Mouse (Mus musculus) macrophage (primary cell): ENCODE measurements around the gene Fgf3. TPM values are rescaled to one million over a fixed set of nuclear protein-coding genes. Genes with fewer than 3 reads are reported as not detected.

Source experiments
- H3K27ac ChIP-seq: fragments of 350-480 bp; formaldehyde crosslinking; 2 replicates; pipeline ENCODE4 v1.9.0; 2021
- H3K36me3 ChIP-seq: fragments of 350-480 bp; formaldehyde crosslinking; 2 replicates; pipeline ENCODE4 v1.9.0; 2021; ENCODE audit errors: inconsistent target
- H3K4me3 ChIP-seq: fragments of 350-480 bp; formaldehyde crosslinking; 2 replicates; pipeline ENCODE4 v1.9.0; 2021; ENCODE audit errors: inconsistent target
- H3K79me2 ChIP-seq: fragments of 350-480 bp; formaldehyde crosslinking; 2 replicates; pipeline ENCODE4 v1.9.0; 2021; ENCODE audit errors: inconsistent target
- WGBS: methylation state at CpG from one replicate; pipeline ENCODE4 v1.1.7; 2026; ENCODE audit warnings: inconsistent platforms; ENCODE audit not compliant: missing documents; 5-methylcytosine and 5-hydroxymethylcytosine counted together
- polyA plus RNA-seq: library from polyadenylated mRNA; stranded (reverse); fragments of 250-400 nt; gene quantifications from 3 replicates; pipeline ENCODE4 v1.2.4, GENCODE M21; 2018; ENCODE audit warnings: inconsistent platforms

Gene Fgf3
- polyA plus RNA-seq, 1 experiment from 2014 or later, result not detected

- 1% methylated on average over 88 of the region's 94 CpGs for WGBS
- Histone ChIP-seq H3K27ac (no peak overlapping the region), H3K4me3 (no peak overlapping the region), H3K79me2 (no peaks in the 10 kb centered on the region), H3K36me3 (no peaks in the 10 kb centered on the region)
These were observed 930 bp downstream of the Fgf3 start for GRCm38 (mm10) chr7:144838522-144839503.

- Histone ChIP-seq H3K36me3 (no peaks in the 10 kb centered on the region), H3K4me3 (no peak overlapping the region), H3K27ac (no peak overlapping the region), H3K79me2 (no peaks in the 10 kb centered on the region)
- 23% methylated on average over 4 of the region's 4 CpGs for WGBS
These were observed 8.3 kb downstream of the Fgf3 start for GRCm38 (mm10) chr7:144846158-144846557.

- no peak within 1 kb of the TSS for H3K4me3 ChIP-seq
- no peaks in the 10 kb centered on the region for H3K36me3 ChIP-seq
- no peak within 1 kb of the TSS for H3K27ac ChIP-seq
- H3K79me2 ChIP-seq, result no peaks in the 10 kb centered on the region
These were observed 9.2 kb downstream of the Fgf3 start, which contains the start of gene Fgf4 for GRCm38 (mm10) chr7:144847067-144847466. TSS of gene Fgf4 (plus strand) at chr7:144847367.

GRCm38 (mm10) chr7:144851321-144851720 lies 13.4 kb downstream of the Fgf3 start:
- H3K79me2 ChIP-seq, result no peaks in the 10 kb centered on the region
- H3K4me3 ChIP-seq, result no peak overlapping the region
- no peak overlapping the region for H3K27ac ChIP-seq
- H3K36me3 ChIP-seq, result no peaks in the 10 kb centered on the region
- 77% methylated on average over 3 of the region's 3 CpGs for WGBS

GRCm38 (mm10) chr7:144854966-144855365 lies 17.1 kb downstream of the Fgf3 start:
- Histone ChIP-seq H3K36me3 (no peaks in the 10 kb centered on the region), H3K79me2 (no peaks in the 10 kb centered on the region), H3K27ac (no peak overlapping the region), H3K4me3 (no peak overlapping the region)
- WGBS, result 82% methylated on average over 3 of the region's 3 CpGs

- Histone ChIP-seq H3K4me3 (no peak overlapping the region), H3K79me2 (no peaks in the 10 kb centered on the region), H3K36me3 (no peaks in the 10 kb centered on the region), H3K27ac (no peak overlapping the region)
- WGBS, result 60% methylated on average over 7 of the region's 7 CpGs
These were observed 19.3 kb downstream of the Fgf3 start for GRCm38 (mm10) chr7:144857158-144857557.

GRCm38 (mm10) chr7:144857826-144858342 lies 20.0 kb downstream of the Fgf3 start:
- Histone ChIP-seq H3K79me2 (no peaks in the 10 kb centered on the region), H3K27ac (no peak overlapping the region), H3K36me3 (no peaks in the 10 kb centered on the region), H3K4me3 (no peak overlapping the region)
- WGBS, result 89% methylated on average over 2 of the region's 3 CpGs

GRCm38 (mm10) chr7:144858702-144859101 lies 20.8 kb downstream of the Fgf3 start:
- Histone ChIP-seq H3K4me3 (no peak overlapping the region), H3K27ac (no peak overlapping the region), H3K79me2 (no peaks in the 10 kb centered on the region), H3K36me3 (no peaks in the 10 kb centered on the region)
- WGBS, result 82% methylated on average over 1 of the region's 1 CpGs

GRCm38 (mm10) chr7:144861056-144861768 lies 23.3 kb downstream of the Fgf3 start:
- H3K36me3 ChIP-seq, result no peaks in the 10 kb centered on the region
- WGBS, result 6% methylated on average over 56 of the region's 72 CpGs
- no peaks in the 10 kb centered on the region for H3K79me2 ChIP-seq
- no peak overlapping the region for H3K4me3 ChIP-seq
- H3K27ac ChIP-seq, result no peak overlapping the region

- H3K36me3 ChIP-seq, result no peaks in the 10 kb centered on the region
- 6% methylated on average over 28 of the region's 28 CpGs for WGBS
- no peaks in the 10 kb centered on the region for H3K79me2 ChIP-seq
- no peak overlapping the region for H3K27ac ChIP-seq
- no peak overlapping the region for H3K4me3 ChIP-seq
These were observed 23.8 kb downstream of the Fgf3 start for GRCm38 (mm10) chr7:144861769-144862070.

GRCm38 (mm10) chr7:144862126-144862525 lies 24.2 kb downstream of the Fgf3 start:
- 3% methylated on average over 15 of the region's 15 CpGs for WGBS
- Histone ChIP-seq H3K79me2 (no peaks in the 10 kb centered on the region), H3K4me3 (no peak overlapping the region), H3K36me3 (no peaks in the 10 kb centered on the region), H3K27ac (no peak overlapping the region)

- no peaks in the 10 kb centered on the region for H3K36me3 ChIP-seq
- WGBS, result 2% methylated on average over 16 of the region's 18 CpGs
- no peak overlapping the region for H3K4me3 ChIP-seq
- H3K79me2 ChIP-seq, result no peaks in the 10 kb centered on the region
- H3K27ac ChIP-seq, result no peak overlapping the region
These were observed 24.8 kb downstream of the Fgf3 start for GRCm38 (mm10) chr7:144862712-144863111.

GRCm38 (mm10) chr7:144863196-144863595 lies 25.3 kb downstream of the Fgf3 start:
- no peaks in the 10 kb centered on the region for H3K36me3 ChIP-seq
- no peaks in the 10 kb centered on the region for H3K79me2 ChIP-seq
- H3K4me3 ChIP-seq, result no peak overlapping the region
- no peak overlapping the region for H3K27ac ChIP-seq
- 14% methylated on average over 11 of the region's 11 CpGs for WGBS

- H3K27ac ChIP-seq, result no peak overlapping the region
- no peaks in the 10 kb centered on the region for H3K36me3 ChIP-seq
- WGBS, result 79% methylated on average over 3 of the region's 3 CpGs
- H3K79me2 ChIP-seq, result no peaks in the 10 kb centered on the region
- no peak overlapping the region for H3K4me3 ChIP-seq
These were observed 26.3 kb downstream of the Fgf3 start for GRCm38 (mm10) chr7:144864160-144864670.

- Histone ChIP-seq H3K79me2 (no peaks in the 10 kb centered on the region), H3K4me3 (no peak overlapping the region), H3K36me3 (no peaks in the 10 kb centered on the region), H3K27ac (no peak overlapping the region)
- 73% methylated on average over 4 of the region's 4 CpGs for WGBS
These were observed 29.3 kb downstream of the Fgf3 start for GRCm38 (mm10) chr7:144867161-144867560.
